Mouse (Mus musculus): ENCODE results near the gene Rin2. TPM values are rescaled to one million over a fixed set of nuclear protein-coding genes. Genes with fewer than 3 reads are reported as not detected.
"Not testable (repeated sequence)": the region's sequence is repeated elsewhere in the genome, so short reads cannot be mapped to it uniquely, and the experiment has no call there.

Gene Rin2
- total RNA-seq, 2 experiments from 2014 or later: 20.5 to 25.9 TPM

- DNase-seq (ENCODE audit: low spot score): no peak
- intact Hi-C loops (cut with DNase I): no loop called here
Observed at GRCm38 (mm10) chr2:145682924-145683323, 7.9 kb downstream of the Rin2 start.

- intact Hi-C loops (cut with DNase I): no loop called here
- no peak for DNase-seq (ENCODE audit: low spot score)
Observed at GRCm38 (mm10) chr2:145683536-145683935, 8.5 kb downstream of the Rin2 start.

- DNase-seq (ENCODE audit: low spot score): no peak
- intact Hi-C loops (cut with DNase I): no loop called here
Observed at GRCm38 (mm10) chr2:145684151-145684550, 9.1 kb downstream of the Rin2 start.

- DNase-seq (ENCODE audit: low spot score): no peak
- intact Hi-C loops (cut with DNase I): no loop called here
Observed at GRCm38 (mm10) chr2:145684891-145685290, 9.9 kb downstream of the Rin2 start.

GRCm38 (mm10) chr2:145686017-145686416 lies 11.0 kb downstream of the Rin2 start:
- DNase-seq (ENCODE audit: low spot score): no peak
- intact Hi-C loops (cut with DNase I): no loop called here

GRCm38 (mm10) chr2:145691367-145692009 lies 16.5 kb downstream of the Rin2 start:
- no peak for DNase-seq (ENCODE audit: low spot score)
- intact Hi-C loops (cut with DNase I): no loop called here

GRCm38 (mm10) chr2:145697160-145697559 lies 22.1 kb downstream of the Rin2 start:
- intact Hi-C loops (cut with DNase I): no loop called here
- DNase-seq (ENCODE audit: low spot score): no peak

- intact Hi-C loops (cut with DNase I): loop anchor here (1.0 to 2.0 kb wide), 3 partner anchors 95 to 205 kb away; no protein-coding TSS in a partner anchor
- peak; percentile 40 for DNase-seq (ENCODE audit: low spot score)
Observed at GRCm38 (mm10) chr2:145699414-145700071, 24.5 kb downstream of the Rin2 start.

- no peak for DNase-seq (ENCODE audit: low spot score)
- intact Hi-C loops (cut with DNase I): loop anchor here (1.0 kb wide), 2 partner anchors 94 to 204 kb away; no protein-coding TSS in a partner anchor
Observed at GRCm38 (mm10) chr2:145700237-145700985, 25.4 kb downstream of the Rin2 start.

- no peak for DNase-seq (ENCODE audit: low spot score)
- intact Hi-C loops (cut with DNase I): no loop called here
Observed at GRCm38 (mm10) chr2:145701605-145702335, 26.8 kb downstream of the Rin2 start.

GRCm38 (mm10) chr2:145704738-145705137 lies 29.7 kb downstream of the Rin2 start:
- no peak for DNase-seq (ENCODE audit: low spot score)
- intact Hi-C loops (cut with DNase I): no loop called here

GRCm38 (mm10) chr2:145709727-145710389 lies 34.8 kb downstream of the Rin2 start:
- intact Hi-C loops (cut with DNase I): no loop called here
- DNase-seq (ENCODE audit: low spot score): no peak

- DNase-seq (ENCODE audit: low spot score): no peak
- intact Hi-C loops (cut with DNase I): no loop called here
Observed at GRCm38 (mm10) chr2:145711512-145711911, 36.5 kb downstream of the Rin2 start.

- DNase-seq (ENCODE audit: low spot score): no peak
- intact Hi-C loops (cut with DNase I): no loop called here
Observed at GRCm38 (mm10) chr2:145712026-145712425, 37.0 kb downstream of the Rin2 start.

GRCm38 (mm10) chr2:145717539-145717938 lies 42.5 kb downstream of the Rin2 start:
- DNase-seq (ENCODE audit: low spot score): no peak
- intact Hi-C loops (cut with DNase I): no loop called here

GRCm38 (mm10) chr2:145718624-145719183 lies 43.7 kb downstream of the Rin2 start:
- no peak for DNase-seq (ENCODE audit: low spot score)
- intact Hi-C loops (cut with DNase I): no loop called here

GRCm38 (mm10) chr2:145720157-145720556 lies 45.1 kb downstream of the Rin2 start:
- no peak for DNase-seq (ENCODE audit: low spot score)
- intact Hi-C loops (cut with DNase I): no loop called here

- intact Hi-C loops (cut with DNase I): no loop called here
- no peak for DNase-seq (ENCODE audit: low spot score)
Observed at GRCm38 (mm10) chr2:145720743-145721142, 45.7 kb downstream of the Rin2 start.

GRCm38 (mm10) chr2:145722304-145722703 lies 47.3 kb downstream of the Rin2 start:
- intact Hi-C loops (cut with DNase I); DNase-seq (ENCODE audit: low spot score): not testable (repeated sequence)
